Mouse (Mus musculus) retina, adult 2 months (tissue): ENCODE measurements around the gene Gm11983.
"Not testable (repeated sequence)": the region's sequence is repeated elsewhere in the genome, so short reads cannot be mapped to it uniquely, and the experiment has no call there.

Experiments
- DNase-seq: peaks from one replicate; pipeline ENCODE4 v3.0.0-alpha.2; 2012; ENCODE audit warnings: low read depth, low spot score

Gm11983 gene

DNA sequence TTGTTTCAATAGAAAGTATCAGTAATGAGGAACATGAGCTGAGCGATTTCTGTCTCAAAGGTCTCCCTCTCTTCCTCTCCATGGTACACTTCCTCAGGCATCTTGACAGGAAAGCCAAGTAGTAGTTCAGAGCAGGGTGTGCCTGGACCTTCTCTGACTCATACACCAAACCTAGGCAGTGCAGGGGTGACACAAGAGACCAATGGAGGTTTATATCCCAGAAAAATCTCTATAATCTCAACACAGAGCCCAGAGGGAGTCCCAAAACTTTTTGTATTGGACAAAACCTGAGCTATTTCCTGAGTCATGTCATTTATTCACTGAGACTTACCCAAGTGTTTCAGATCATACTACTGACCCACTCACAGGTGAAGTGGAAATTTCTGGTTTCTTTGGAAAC lies at the start of gene Gm11983:
TSS of gene Gm11983 (minus strand) at position 101 of the 400 bp plus-strand sequence.
- DNase-seq, result no peak

DNA sequence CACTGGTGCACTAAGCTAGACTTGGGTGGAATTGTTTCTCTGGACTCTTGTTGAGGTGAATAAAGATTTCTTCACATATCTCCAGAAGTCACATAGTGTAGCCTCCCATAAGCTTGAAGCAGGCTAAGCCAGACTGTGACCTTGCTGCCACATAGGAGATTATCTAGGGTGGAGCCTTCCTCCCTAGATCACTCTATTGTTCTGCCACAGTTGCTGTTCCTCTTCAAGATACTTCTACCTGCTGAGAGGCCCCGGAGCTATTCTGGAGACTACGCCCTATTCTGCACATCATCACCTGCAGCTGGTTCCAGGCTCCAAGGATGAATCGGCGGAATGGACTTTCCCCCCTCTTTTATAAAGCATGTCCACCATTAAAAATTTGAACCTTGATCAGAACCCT lies 45.6 kb upstream of the Gm11983 start:
- not testable (repeated sequence) for DNase-seq

DNA sequence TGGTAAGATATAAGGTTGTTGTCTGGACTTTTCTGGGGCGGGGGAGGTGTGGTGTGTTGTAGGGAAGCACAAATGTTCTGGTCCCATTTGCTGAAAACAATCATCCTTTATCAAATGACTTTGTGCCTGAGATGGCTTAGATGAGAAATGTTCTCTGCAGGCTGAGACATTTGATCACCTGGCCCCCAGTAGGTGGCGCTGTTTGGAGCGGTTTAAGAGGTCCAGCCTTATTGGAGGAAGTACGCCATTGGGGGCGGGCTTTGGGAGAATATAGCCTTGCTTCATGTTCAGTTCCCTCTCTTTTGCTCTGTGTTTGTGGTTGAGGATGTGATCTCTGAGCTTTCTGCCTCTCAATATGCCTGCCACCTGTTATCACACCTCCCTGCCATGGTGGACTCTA lies 44.2 kb upstream of the Gm11983 start:
- peak; percentile 18 for DNase-seq

DNA sequence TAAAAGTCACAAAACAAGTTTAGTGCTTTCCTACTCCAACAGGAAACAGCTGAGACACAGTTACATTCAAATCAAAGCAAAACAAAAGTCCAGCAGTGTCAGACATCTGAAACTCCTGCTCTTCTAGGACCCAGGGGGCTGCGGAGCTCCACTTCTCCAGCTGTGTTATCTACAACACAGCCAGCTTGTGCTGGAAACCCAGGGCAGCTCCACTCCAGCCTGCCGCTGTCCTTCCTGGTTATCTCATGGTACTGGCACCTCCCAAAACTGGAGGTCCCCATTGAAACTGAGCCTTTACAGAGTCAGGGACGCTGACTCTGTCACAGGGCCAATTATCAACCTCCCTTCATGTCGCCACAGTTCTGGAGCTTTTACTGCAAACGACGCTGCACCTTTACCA lies 40.3 kb upstream of the Gm11983 start:
- no peak for DNase-seq

DNA sequence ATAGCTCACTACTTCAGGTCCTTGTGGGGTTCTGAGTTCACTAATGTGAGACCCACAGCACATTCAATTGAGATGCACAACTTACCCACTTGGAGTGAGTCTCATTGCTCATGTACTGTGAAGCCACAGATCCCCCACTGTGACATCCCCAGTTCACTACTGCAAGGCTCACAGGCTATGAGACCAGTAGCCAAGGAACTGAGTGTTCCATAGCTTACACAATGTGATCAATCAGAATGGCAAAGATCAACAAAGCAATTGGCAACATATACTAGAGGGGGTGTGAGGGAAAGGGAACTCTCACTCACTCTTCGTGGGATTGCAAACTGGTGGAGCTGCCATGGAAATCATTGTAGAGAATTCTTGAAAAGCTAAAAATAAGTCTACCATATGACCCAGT lies 33.5 kb upstream of the Gm11983 start:
- DNase-seq, result no peak

DNA sequence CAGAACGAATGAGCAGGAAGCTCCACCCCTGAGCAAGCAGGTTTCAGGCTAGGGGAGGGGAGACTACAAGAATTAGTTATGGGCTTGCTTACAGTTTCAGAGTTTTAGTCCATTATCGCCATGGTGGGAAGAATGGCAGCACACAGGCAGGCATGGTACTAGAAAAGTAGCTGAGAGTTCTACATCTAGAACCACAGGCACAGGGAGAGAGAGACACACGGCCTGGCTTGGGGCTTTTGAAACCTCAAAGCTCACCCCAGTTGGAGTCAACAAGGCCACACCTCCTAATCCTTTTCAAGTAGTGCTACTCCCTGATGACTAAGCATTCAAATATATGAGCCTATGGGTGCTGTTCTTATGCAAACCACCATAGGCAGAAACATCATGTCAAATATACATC lies 28.1 kb upstream of the Gm11983 start:
- DNase-seq, result no peak

DNA sequence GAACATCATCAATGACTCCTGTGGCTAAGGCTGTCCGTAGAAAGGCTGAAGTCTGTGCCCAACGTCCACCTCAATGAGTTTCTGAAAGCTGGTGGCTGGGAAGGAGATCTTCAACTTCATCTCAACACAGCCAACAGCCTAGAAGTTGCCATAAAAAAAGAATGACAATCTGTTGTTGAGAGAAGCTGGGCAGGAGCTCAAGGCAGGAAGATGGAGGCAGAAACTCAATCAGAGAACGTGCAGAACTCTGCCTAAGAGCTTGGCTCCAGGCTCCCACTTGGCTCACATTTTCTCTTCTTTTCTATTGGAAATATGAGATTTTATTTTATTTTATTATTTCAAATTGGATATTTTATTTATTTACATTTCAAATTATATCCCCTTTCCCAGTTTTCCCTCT lies 24.7 kb upstream of the Gm11983 start:
- no peak for DNase-seq

DNA sequence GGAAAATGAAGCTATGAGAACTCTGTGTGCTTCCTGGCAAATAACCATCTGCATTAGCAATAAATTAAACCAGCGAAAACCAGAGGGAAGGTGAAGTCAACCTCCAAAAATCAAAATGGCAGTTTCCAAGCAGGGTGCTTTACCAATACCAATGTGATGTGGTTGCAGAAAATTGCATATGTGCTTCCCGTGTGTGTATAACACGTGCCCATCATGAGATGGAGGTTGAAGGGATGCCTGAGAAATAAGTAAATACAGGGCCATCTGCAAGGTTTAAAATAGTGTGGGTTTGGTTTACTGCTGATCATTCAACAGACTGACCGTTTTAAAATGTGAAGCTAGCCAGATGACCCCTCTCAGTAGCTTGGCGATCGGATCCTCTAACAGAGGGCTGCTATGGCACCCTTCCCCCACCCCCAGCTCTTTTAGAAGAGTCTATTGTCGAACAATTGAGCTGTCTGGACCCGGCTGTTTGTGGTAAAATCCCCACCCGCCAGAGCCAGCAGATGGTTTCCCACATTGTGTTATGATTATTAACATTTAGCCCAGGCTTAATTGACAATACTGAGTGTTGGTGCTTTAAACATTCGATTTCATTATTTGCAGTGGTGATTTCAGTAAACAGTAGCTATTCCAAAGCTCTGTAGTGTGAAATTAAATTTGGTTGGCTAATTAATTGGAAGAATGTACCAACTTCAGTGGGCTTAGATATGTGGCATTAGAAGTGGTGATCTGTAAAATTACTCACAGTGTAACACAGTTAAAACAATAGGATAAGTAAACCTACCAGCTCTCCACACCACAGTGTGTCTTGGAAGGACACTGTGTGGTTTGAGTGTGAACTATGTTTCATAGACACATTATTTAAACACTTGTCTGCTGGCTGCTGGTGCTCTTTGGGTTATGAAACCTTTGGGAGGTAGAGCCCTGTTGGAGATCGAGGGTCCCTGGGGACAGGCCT lies 22.7 kb upstream of the Gm11983 start:
- DNase-seq, result no peak

DNA sequence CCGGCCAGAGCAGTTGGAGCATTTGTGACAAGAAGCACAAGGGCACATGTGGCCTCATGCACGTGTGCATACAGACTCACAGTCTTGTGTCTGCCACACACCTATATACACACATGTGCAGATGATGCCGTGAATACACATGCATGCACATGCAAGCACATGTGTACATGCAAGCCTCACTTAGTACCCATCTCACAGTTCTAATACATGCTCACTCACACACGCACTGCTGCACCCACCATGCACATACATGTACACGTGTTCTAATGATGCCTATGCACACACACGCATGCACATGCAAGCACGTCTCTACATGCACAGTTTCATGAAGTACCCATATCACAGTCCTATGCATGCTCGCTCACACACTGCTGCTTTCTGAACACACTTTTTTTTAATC lies 21.6 kb upstream of the Gm11983 start:
- DNase-seq, result no peak

DNA sequence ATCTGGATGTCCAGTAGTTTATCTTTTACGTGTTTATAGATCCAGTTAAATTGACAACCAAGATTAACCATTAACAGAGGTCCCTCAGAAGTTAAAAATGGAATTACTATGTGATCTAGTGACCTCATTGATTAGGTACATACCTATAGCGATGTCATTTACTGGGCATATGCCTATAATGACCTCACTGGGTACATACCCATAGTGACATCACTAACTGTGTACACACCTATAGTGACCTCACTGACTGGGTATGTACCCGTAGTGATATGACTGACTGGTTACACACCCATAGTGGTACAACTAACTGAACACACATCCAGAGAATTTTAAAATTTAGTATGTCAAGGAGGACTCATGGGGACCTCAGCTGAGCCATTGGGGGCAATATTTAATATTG lies 18.5 kb upstream of the Gm11983 start:
- DNase-seq, result no peak

- not testable (repeated sequence) for DNase-seq
These were observed 15.9 kb upstream of the Gm11983 start for GRCm38 (mm10) chr11:6853366-6853765.

DNA sequence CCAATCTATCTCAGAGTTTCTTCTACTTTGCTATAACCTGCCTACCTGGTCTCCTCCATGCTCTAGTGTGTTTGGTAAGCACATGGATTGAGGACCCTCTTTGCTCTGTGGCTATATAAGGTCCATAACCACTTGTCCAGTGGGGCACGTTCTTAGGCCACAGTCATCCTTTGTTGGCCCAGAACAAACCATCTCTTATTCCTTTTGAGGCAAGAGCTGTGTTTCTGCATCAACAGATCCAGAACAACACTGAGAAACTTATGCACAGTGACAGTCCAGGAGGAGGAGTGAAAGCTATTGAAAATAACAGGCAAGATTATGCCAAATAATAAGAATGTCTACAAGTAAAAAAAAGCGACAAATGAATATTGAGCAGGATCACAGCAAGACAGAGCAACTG lies 6.4 kb upstream of the Gm11983 start:
- DNase-seq, result no peak

DNA sequence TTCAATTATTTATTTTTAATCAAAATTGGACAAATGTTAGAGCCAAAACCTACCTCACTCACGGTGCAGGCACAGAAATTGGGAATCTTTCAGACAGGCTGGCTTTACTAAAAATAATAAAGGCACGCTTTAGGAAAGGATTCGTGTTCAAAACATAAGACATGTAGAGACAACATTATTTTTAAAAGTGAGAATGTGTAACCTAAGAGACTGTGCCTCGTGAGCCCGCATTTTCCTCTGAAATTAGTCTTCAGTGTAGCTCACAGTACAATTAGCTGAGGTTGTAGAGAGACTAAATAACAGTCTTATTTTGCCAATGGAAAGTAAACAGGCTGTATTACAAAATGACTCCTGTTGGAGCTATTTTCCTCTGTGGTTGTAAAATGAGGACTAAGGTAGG lies 4.7 kb upstream of the Gm11983 start:
- DNase-seq, result no peak

GRCm38 (mm10) chr11:6840775-6841174 lies 3.3 kb upstream of the Gm11983 start:
- DNase-seq, result no peak

DNA sequence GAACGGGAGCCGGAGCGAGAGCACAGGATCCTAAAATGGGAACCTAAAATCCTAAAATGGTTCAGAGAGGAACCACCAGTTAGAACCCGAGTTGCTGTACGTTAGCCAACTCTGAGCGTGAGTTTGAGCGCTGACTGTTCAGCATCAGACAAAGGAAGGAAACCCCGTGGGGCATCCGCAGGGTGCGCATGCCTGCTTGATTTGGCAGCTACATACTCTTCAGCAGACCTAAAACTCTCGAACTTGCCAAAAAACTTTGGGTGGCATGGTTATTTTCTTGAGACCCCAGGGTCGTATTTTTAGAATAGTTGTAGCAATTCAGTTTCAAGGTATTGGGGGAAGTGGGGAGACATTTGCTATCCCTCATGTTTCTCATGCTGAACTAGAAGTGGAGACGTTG lies 2.8 kb downstream of the Gm11983 start:
- no peak for DNase-seq

DNA sequence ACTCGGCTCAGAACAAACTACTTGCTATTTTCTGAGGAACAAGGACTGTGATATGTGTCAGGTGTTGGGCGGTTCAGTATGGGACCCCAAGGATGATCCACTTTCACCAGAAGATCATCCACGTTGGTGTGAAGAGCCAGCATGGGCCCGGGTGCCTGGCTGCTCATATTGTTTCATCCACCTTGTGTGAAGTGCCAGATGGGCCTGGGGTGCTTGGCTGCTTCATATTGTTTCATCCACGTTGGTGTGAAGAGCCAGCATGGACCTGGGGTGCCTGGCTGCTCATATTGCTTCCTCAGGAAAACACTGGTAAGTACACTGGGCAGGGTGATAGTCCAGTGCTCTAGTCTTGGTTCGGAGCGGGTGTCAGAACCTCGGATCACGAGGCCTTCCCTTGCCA lies 3.7 kb downstream of the Gm11983 start:
- DNase-seq, result no peak

- no peak for DNase-seq
These were observed 5.5 kb downstream of the Gm11983 start for GRCm38 (mm10) chr11:6831931-6832330.

DNA sequence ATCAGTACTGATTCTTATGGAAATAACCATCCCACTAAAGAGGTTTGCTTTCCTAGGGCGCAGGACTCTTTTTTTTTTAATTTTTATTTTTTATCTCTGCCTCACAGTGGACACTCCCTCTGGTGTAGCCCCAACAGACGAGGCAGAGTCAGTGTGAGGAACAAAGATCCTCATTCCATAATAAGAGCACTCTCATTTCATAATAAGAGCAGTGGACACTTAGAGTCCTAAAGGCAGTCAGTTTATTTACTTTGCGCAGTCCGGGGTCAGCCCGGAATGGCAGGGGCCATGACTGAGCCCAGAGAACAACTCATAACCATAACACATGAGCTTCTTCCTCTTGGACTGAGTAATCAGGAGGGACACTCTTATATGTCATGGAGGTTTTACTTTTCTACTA lies 9.3 kb downstream of the Gm11983 start:
- no peak for DNase-seq

- DNase-seq, result no peak
These were observed 11.3 kb downstream of the Gm11983 start for GRCm38 (mm10) chr11:6826157-6826556.

GRCm38 (mm10) chr11:6823176-6823575 lies 14.3 kb downstream of the Gm11983 start:
- no peak for DNase-seq

DNA sequence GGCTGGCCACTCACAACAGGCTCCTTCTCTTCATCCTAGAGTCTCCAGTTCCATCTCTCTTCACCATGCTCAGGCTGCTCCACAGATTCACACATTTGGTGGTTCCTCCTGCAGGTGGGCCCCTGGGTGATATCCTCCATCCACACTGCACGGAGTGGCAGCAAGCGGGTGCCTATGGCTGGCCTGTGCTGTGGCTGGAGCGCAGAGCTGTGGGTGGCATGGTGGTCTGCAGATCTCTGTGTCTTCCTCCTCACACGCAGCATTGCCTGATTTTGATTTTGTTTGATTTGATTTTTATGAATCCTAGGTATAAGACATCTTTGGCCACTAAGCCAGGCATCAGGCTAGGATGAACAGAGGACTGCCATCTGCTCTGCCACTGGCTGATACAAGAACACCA lies 23.0 kb downstream of the Gm11983 start:
- no peak for DNase-seq

DNA sequence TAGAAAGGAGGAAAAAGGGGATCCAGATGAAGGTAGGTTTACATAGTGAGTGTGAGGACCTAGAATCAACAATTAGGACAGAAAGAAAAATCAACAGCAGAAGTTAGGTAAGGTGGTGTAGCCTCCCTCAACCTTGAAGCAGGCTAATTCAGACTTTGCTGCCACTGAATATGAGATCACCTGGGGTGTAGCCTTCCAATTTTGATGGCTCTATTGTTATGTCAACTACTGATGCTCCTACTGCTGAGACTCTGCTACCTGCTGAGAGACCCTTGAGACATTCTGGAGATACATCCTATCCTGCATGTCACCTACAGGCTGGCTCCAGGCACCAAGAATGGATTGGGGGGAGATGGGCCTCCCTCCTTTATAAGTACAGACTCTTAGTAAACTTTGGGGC lies 34.6 kb downstream of the Gm11983 start:
- not testable (repeated sequence) for DNase-seq

DNA sequence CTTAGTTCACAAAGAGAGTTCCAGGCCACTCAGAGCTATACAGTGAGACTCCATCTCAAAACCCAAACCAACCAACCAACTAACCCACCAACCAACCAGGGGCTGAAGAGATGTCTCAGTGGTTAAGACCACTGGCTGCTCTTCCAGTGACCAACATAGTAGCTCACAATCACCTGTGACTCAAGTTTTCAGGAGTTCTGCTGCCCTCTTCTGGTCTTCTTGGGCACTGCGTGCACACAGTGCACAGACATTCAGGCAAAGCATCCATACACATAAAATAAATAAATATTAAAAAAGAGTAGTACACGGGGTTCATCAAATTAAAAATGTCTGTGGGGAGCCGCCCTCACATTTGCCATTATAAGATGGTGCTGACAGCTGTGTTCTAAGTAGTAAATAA lies 46.8 kb downstream of the Gm11983 start:
- no peak for DNase-seq
